Mouse (Mus musculus): ENCODE measurements around the gene Sash1.

DNA sequence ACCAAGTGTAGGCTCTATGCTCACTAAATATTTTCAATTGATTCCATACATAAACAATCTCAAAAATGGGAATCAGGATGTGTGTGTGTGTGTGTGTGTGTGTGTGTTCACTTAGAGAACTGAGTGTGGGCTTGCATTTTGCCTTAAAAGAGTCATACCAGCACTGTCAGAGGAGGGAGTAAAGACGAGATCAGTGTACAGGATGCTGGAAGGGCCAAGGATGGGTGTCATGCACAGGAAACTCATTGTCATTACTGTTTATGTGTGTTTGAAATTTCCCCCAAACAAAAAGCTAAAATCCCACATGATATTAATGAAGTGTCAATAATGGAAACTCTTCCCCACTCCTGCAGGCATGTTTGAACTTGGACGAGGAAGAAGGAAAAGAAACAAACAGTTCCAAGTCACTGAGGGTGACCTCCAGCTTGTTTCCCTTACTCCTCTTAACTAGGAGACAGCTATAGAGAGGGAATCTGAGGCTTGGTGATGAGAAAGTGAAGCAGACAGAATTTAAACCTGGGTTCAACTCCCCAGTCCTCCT, 40.6 kb downstream of the Sash1 start:
- no peak for TF ChIP-seq CTCF (IDR thresholded peaks at IDR 0.05; ENCODE audit: control insufficient read depth, insufficient read depth, low read length)
- TF ChIP-seq POLR2A (IDR thresholded peaks at IDR 0.05; ENCODE audit: borderline replicate concordance, control insufficient read depth, low read depth, low read length): no peak

All from bone marrow, adult 2 months (tissue).